Mouse (Mus musculus): Measurements from ENCODE around the gene Baiap2l1. TPM values are rescaled to one million over a fixed set of nuclear protein-coding genes. Genes with fewer than 3 reads are reported as not detected.

Baiap2l1 gene
- total and polyA plus RNA-seq, 2 experiments, result 7.7 to 7.9 TPM

DNA sequence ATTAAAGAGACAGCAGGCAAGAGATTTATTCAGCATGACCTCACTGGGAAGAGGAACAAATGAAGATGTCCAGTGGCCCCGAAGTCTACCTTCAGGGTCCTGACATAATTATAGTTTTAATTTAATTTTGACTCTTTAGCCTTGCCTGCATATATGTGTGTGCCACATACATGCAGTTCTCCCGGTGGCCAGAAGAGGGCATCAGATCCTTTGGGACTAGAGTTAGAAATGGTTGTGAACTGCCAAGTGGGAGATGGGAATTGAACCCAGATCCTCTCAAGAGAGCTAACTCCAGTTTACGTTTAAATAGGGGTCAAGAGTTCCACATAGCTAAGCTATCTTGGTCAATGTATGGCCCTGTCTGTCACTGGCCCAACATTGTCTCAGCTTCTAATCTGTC is 108.0 kb downstream of the Baiap2l1 start:
- Histone ChIP-seq H3K79me2 (ENCODE audit: control insufficient read depth, insufficient read depth, low read length) (no peaks in the 10 kb centered on the region), H3K4me1 (ENCODE audit: control insufficient read depth, insufficient read depth, low read length) (peaks cover 11% of the 10 kb centered on the region), H3K9ac (ENCODE audit: low read depth, low read length) (no peak overlapping the region), H3K27me3 (ENCODE audit: control insufficient read depth, insufficient read depth, low read length) (no peaks in the 10 kb centered on the region), H3K4me3 (ENCODE audit: insufficient read depth, low read depth, low read length) (no peak overlapping the region), H3K36me3 (ENCODE audit: control insufficient read depth, insufficient read depth, low read length) (no peaks in the 10 kb centered on the region), H3K27ac (replicated peaks; ENCODE audit: insufficient read depth, low read depth, low read length) (no peak overlapping the region)
- TF ChIP-seq POLR2A (IDR thresholded peaks at IDR 0.05; ENCODE audit: extremely low read depth, insufficient read depth, low read length) (no peak), CTCF (IDR thresholded peaks at IDR 0.05; ENCODE audit: low read depth, low read length) (peak; percentile 27; the same call in 1 of the 2 replicates)
- no peak for DNase-seq (ENCODE audit: extremely low read depth, low read depth, low spot score)
- WGBS, result 88% methylated on average over 3 of the region's 3 CpGs

DNA sequence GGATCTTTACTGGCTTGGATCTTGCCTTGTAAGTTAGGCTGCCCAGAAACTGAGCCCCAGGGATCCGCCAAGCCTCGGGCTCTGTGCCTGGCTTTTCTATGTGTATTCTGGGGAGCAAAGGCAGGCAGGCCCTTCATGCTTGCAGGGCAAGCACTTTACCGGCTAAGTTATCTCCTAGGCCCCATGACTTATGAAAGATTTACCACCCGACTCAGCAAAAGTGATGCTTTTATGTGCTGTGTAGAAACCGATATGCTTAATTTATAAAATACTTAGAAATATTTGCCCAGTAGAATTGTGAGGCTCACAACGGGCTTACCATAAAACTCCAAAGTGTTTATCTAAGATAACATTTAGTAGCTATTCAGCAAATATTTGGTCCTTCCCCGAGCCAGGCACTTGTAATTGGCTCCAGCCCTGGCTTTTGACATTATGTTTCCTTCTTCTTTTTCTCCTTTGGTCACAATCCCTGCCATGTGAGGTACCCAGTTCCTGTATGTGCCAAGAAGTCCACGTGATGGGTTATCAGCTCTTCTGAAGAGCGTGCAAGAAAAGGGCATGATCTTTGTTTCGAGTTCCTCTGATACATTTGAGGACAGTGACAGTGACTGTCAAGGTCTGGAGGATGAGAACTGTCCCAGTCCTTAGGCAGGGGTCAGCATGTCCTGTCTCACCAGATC is 109.9 kb downstream of the Baiap2l1 start:
- 5% methylated on average over 10 of the region's 10 CpGs for WGBS
- H3K27me3 ChIP-seq (ENCODE audit: control insufficient read depth, insufficient read depth, low read length), result no peaks in the 10 kb centered on the region
- TF ChIP-seq CTCF (IDR thresholded peaks at IDR 0.05; ENCODE audit: low read depth, low read length), result no peak
- no peak for TF ChIP-seq POLR2A (IDR thresholded peaks at IDR 0.05; ENCODE audit: extremely low read depth, insufficient read depth, low read length)
- no peak overlapping the region for H3K4me3 ChIP-seq (ENCODE audit: insufficient read depth, low read depth, low read length)
- no peak overlapping the region; the same call in 1 of the 2 replicates for H3K27ac ChIP-seq (replicated peaks; ENCODE audit: insufficient read depth, low read depth, low read length)
- no peaks in the 10 kb centered on the region for H3K79me2 ChIP-seq (ENCODE audit: control insufficient read depth, insufficient read depth, low read length)
- no peak overlapping the region for H3K9ac ChIP-seq (ENCODE audit: low read depth, low read length)
- H3K36me3 ChIP-seq (ENCODE audit: control insufficient read depth, insufficient read depth, low read length), result no peaks in the 10 kb centered on the region
- peaks cover 7% of the 10 kb centered on the region for H3K4me1 ChIP-seq (ENCODE audit: control insufficient read depth, insufficient read depth, low read length)
- peak; percentile 97 for DNase-seq (ENCODE audit: extremely low read depth, low read depth, low spot score)

DNA sequence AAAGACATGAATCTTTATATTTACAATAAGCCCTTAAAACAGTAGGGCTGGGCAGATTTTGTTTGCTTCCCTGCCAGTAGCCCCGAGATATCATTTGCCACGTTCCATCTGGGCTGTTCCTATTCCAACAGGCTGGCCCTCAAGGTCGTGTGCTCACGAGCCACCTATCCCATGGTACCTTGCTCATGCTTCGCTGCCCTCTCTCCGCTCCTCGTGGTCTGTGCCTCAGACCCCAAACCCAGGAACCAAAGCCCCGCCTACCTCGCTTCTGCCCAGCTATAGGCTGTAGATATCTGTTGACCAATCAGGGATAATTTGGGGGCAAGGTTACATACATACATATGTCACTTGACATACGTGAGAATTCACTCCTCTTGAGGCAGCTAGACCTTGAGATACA is 110.6 kb downstream of the Baiap2l1 start:
- no peak overlapping the region for H3K4me3 ChIP-seq (ENCODE audit: insufficient read depth, low read depth, low read length)
- WGBS, result 76% methylated on average over 10 of the region's 10 CpGs
- peaks cover 7% of the 10 kb centered on the region for H3K4me1 ChIP-seq (ENCODE audit: control insufficient read depth, insufficient read depth, low read length)
- H3K27ac ChIP-seq (replicated peaks; ENCODE audit: insufficient read depth, low read depth, low read length), result no peak overlapping the region
- H3K36me3 ChIP-seq (ENCODE audit: control insufficient read depth, insufficient read depth, low read length), result no peaks in the 10 kb centered on the region
- no peaks in the 10 kb centered on the region for H3K27me3 ChIP-seq (ENCODE audit: control insufficient read depth, insufficient read depth, low read length)
- H3K9ac ChIP-seq (ENCODE audit: low read depth, low read length), result no peak overlapping the region
- H3K79me2 ChIP-seq (ENCODE audit: control insufficient read depth, insufficient read depth, low read length), result no peaks in the 10 kb centered on the region
- no peak for DNase-seq (ENCODE audit: extremely low read depth, low read depth, low spot score)
- TF ChIP-seq POLR2A (IDR thresholded peaks at IDR 0.05; ENCODE audit: extremely low read depth, insufficient read depth, low read length), result no peak
- TF ChIP-seq CTCF (IDR thresholded peaks at IDR 0.05; ENCODE audit: low read depth, low read length), result no peak

DNA sequence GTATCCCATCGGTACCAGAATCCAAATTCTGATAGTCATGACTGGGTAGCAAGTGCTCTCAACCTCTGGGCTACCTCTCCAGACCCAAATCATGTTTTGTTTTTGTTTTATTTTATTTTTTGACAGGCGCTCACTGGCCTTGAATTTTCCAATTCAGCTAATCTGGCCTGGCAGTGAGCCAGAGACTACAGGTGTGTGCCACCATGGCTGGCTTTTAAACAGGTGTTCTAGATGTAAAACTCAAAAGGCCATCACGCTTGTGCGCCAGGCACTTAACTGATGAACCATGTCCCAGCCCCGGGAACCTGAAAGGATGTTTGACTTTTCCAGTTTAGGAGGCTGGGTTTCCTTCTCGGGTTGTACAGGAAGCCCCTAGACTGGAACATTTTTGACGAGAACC is 111.2 kb downstream of the Baiap2l1 start:
- WGBS, result 82% methylated on average over 7 of the region's 7 CpGs
- TF ChIP-seq CTCF (IDR thresholded peaks at IDR 0.05; ENCODE audit: low read depth, low read length), result no peak

DNA sequence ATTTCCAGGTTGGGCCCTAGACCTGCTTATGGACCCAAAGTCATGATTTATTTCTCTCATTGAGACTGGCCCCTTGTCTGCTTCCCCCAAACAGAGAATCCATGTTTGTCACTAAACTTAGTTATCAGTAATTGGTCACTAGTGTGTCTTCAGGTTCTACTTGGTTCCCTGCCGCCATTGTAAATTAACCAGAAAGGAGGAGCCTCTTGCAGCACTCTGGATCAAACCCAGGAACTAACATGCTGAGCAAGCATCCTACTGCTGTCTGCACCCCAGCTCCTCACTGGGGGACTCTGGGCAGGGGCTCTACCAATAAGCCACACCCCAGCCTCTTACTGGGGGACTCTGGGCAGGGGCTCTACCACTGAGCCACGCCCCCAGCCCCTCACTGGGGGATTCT is 112.3 kb downstream of the Baiap2l1 start:
- no peaks in the 10 kb centered on the region for H3K36me3 ChIP-seq (ENCODE audit: control insufficient read depth, insufficient read depth, low read length)
- H3K79me2 ChIP-seq (ENCODE audit: control insufficient read depth, insufficient read depth, low read length), result no peaks in the 10 kb centered on the region
- no peak overlapping the region for H3K9ac ChIP-seq (ENCODE audit: low read depth, low read length)
- H3K27me3 ChIP-seq (ENCODE audit: control insufficient read depth, insufficient read depth, low read length), result no peaks in the 10 kb centered on the region
- WGBS, result 77% methylated on average over 2 of the region's 2 CpGs
- no peak overlapping the region for H3K27ac ChIP-seq (replicated peaks; ENCODE audit: insufficient read depth, low read depth, low read length)
- no peak for DNase-seq (ENCODE audit: extremely low read depth, low read depth, low spot score)
- TF ChIP-seq CTCF (IDR thresholded peaks at IDR 0.05; ENCODE audit: low read depth, low read length), result no peak
- no peak for TF ChIP-seq POLR2A (IDR thresholded peaks at IDR 0.05; ENCODE audit: extremely low read depth, insufficient read depth, low read length)
- peaks cover 7% of the 10 kb centered on the region for H3K4me1 ChIP-seq (ENCODE audit: control insufficient read depth, insufficient read depth, low read length)
- no peak overlapping the region for H3K4me3 ChIP-seq (ENCODE audit: insufficient read depth, low read depth, low read length)

More for the DNA sequence above, 111.2 kb downstream of the Baiap2l1 start:
- no peak overlapping the region for H3K4me3 ChIP-seq (ENCODE audit: insufficient read depth, low read depth, low read length)
- no peaks in the 10 kb centered on the region for H3K27me3 ChIP-seq (ENCODE audit: control insufficient read depth, insufficient read depth, low read length)
- H3K4me1 ChIP-seq (ENCODE audit: control insufficient read depth, insufficient read depth, low read length), result peaks cover 7% of the 10 kb centered on the region
- DNase-seq (ENCODE audit: extremely low read depth, low read depth, low spot score), result no peak
- H3K27ac ChIP-seq (replicated peaks; ENCODE audit: insufficient read depth, low read depth, low read length), result no peak overlapping the region
- H3K9ac ChIP-seq (ENCODE audit: low read depth, low read length), result no peak overlapping the region
- H3K79me2 ChIP-seq (ENCODE audit: control insufficient read depth, insufficient read depth, low read length), result no peaks in the 10 kb centered on the region
- H3K36me3 ChIP-seq (ENCODE audit: control insufficient read depth, insufficient read depth, low read length), result no peaks in the 10 kb centered on the region

GRCm38 (mm10) chr5:144243901-144244487 is 113.9 kb downstream of the Baiap2l1 start, which contains the start of gene Bri3:
Gene Bri3 (plus strand): TSS chr5:144244437.
- Histone ChIP-seq H3K9ac (ENCODE audit: low read depth, low read length) (no peak within 1 kb of the TSS), H3K27me3 (ENCODE audit: control insufficient read depth, insufficient read depth, low read length) (no peaks in the 10 kb centered on the region), H3K27ac (replicated peaks; ENCODE audit: insufficient read depth, low read depth, low read length) (no peak within 1 kb of the TSS), H3K79me2 (ENCODE audit: control insufficient read depth, insufficient read depth, low read length) (no peaks in the 10 kb centered on the region), H3K4me3 (ENCODE audit: insufficient read depth, low read depth, low read length) (no peak within 1 kb of the TSS), H3K4me1 (ENCODE audit: control insufficient read depth, insufficient read depth, low read length) (peaks cover 7% of the 10 kb centered on the region), H3K36me3 (ENCODE audit: control insufficient read depth, insufficient read depth, low read length) (no peaks in the 10 kb centered on the region)
- WGBS, result 97% methylated on average over 7 of the region's 7 CpGs
- DNase-seq (ENCODE audit: extremely low read depth, low read depth, low spot score), result no peak
- TF ChIP-seq CTCF (IDR thresholded peaks at IDR 0.05; ENCODE audit: low read depth, low read length) (no peak), POLR2A (IDR thresholded peaks at IDR 0.05; ENCODE audit: extremely low read depth, insufficient read depth, low read length) (no peak)

All from liver, adult 2 months (tissue).